Mouse (Mus musculus) megakaryocyte progenitor cell, adult 5-6 weeks (primary cell): ENCODE data around the gene Klhdc3. TPM values are rescaled to one million over a fixed set of nuclear protein-coding genes. Genes with fewer than 3 reads are reported as not detected.

Experiments
- ATAC-seq: replicated peaks from 2 replicates; pipeline ENCODE4 v1.8.0; 2016; ENCODE audit warnings: mild to moderate bottlenecking, moderate TSS enrichment, inconsistent platforms; ENCODE audit not compliant: poor library complexity
- total RNA-seq, 2 experiments: library from RNA; stranded (forward) in 1 of 2; stranded (reverse) in 1 of 2; fragments of 157-497, 149-512 nt in 1 of 2; fragments of 200-1000 nt in 1 of 2; gene quantifications; 2 replicates each; pipeline versions ENCODE4 v1.2.3 to v1.2.4; 2015 to 2017

Klhdc3 gene
- total RNA-seq, 2 experiments from 2014 or later, result 27.8 to 40.8 TPM

- ATAC-seq, result no peak
These were observed 18.7 kb downstream of the Klhdc3 start for GRCm38 (mm10) chr17:46661981-46662380.

GRCm38 (mm10) chr17:46661351-46661750 is 19.4 kb downstream of the Klhdc3 start:
- no peak for ATAC-seq

GRCm38 (mm10) chr17:46656054-46656453 is 24.7 kb downstream of the Klhdc3 start:
- no peak for ATAC-seq

- no peak for ATAC-seq
These were observed 28.8 kb downstream of the Klhdc3 start for GRCm38 (mm10) chr17:46651755-46652547.

GRCm38 (mm10) chr17:46651292-46651691 is 29.4 kb downstream of the Klhdc3 start:
- no peak for ATAC-seq

- peak; percentile 75 for ATAC-seq
These were observed 30.3 kb downstream of the Klhdc3 start, which contains the start of gene Cul7 for GRCm38 (mm10) chr17:46650232-46651031. Gene Cul7, plus strand, starts transcription at chr17:46650337.

GRCm38 (mm10) chr17:46649811-46650210 is 30.9 kb downstream of the Klhdc3 start:
- no peak for ATAC-seq

GRCm38 (mm10) chr17:46648436-46648835 is 32.3 kb downstream of the Klhdc3 start:
- no peak for ATAC-seq

GRCm38 (mm10) chr17:46647279-46647678 is 33.4 kb downstream of the Klhdc3 start:
- ATAC-seq, result no peak

- ATAC-seq, result peak; percentile 14
These were observed 34.4 kb downstream of the Klhdc3 start for GRCm38 (mm10) chr17:46646322-46646662.

GRCm38 (mm10) chr17:46645561-46646321 is 35.0 kb downstream of the Klhdc3 start, which contains the start of the genes Klc4 and Mrpl2:
Gene Klc4, minus strand, starts transcription at chr17:46646022.
Gene Mrpl2, plus strand, starts transcription at chr17:46646229.
- peak; percentile 88 for ATAC-seq

GRCm38 (mm10) chr17:46644916-46645475 is 35.7 kb downstream of the Klhdc3 start:
- ATAC-seq, result no peak

GRCm38 (mm10) chr17:46644152-46644805 is 36.4 kb downstream of the Klhdc3 start:
- no peak for ATAC-seq

GRCm38 (mm10) chr17:46642060-46642459 is 38.7 kb downstream of the Klhdc3 start:
- ATAC-seq, result no peak

GRCm38 (mm10) chr17:46639929-46640328 is 40.8 kb downstream of the Klhdc3 start:
- ATAC-seq, result peak; percentile 67

GRCm38 (mm10) chr17:46636831-46637523 is 43.7 kb downstream of the Klhdc3 start:
- ATAC-seq, result peak; percentile 76

GRCm38 (mm10) chr17:46629685-46630441 is 50.9 kb downstream of the Klhdc3 start:
- ATAC-seq, result peak; percentile 30; the same call in 1 of the 2 replicates

- ATAC-seq, result peak; percentile 32
These were observed 51.7 kb downstream of the Klhdc3 start, which contains the start of gene Ptk7 for GRCm38 (mm10) chr17:46628791-46629684. Gene Ptk7, minus strand, starts transcription at chr17:46629504.
